In genomic region chr10:44429177-44429888, GRCm38 (mm10) we compare ENCODE assay signal across 23 mouse cellular contexts.
A peak's percentile ranks its signal among the peaks of the same experiment; 100 is the strongest.
DNase-seq lines count a peak whose midpoint lies in the region; ATAC-seq and TF ChIP-seq lines count a peak whose summit lies in the region.
"Had no signal": no experiment of that assay in that cellular context is flagged by ENCODE, and none has a peak within 500 bp of the region (broad histone marks: within the 10 kb centered on the region; RNA-seq: fewer than 3 reads in every experiment).

No protein-coding gene starts in this region.

- H3K79me2 ChIP-seq in CH12.LX (replicated peaks; ENCODE audit: control insufficient read depth, extremely low read depth, insufficient read depth, poor library complexity, severe bottlenecking): no peaks in the 10 kb centered on the region

- ATAC-seq in inflammation-experienced regulatory T-cells, adult 6 months: peak; percentile 80
- no peak for ATAC-seq in hindbrain, embryonic 14.5 days (ENCODE audit: low FRiP score)
- no peak for ATAC-seq in intestine, embryonic 16.5 days
- ATAC-seq: intestine, postnatal 0 days had no signal

- 44% methylated on average over 14 of the region's 14 CpGs for WGBS in thymus, adult 2 months
- WGBS in hindbrain, embryonic 14.5 days: 93% methylated on average over 14 of the region's 14 CpGs
- 89% methylated on average over 14 of the region's 14 CpGs for WGBS in intestine, embryonic 16.5 days

- no peaks in the 10 kb centered on the region for H3K27me3 ChIP-seq in CH12.LX (replicated peaks)
- no peaks in the 10 kb centered on the region for H3K27me3 ChIP-seq in thymus, adult 2 months (ENCODE audit: control insufficient read depth, insufficient read depth, low read length)
- 0 out of 2 replicates have a peak, but pooled peaks cover 4% of the 10 kb centered on the region for H3K27me3 ChIP-seq in hindbrain, embryonic 14.5 days (ENCODE audit: control insufficient read depth, insufficient read depth, low read length)
- no peaks in the 10 kb centered on the region for H3K27me3 ChIP-seq in intestine, embryonic 16.5 days (replicated peaks; ENCODE audit: control insufficient read depth, insufficient read depth, low read length)
- H3K27me3 ChIP-seq: embryonic facial prominence, embryonic 12.5 days; forebrain, embryonic 12.5 days; heart, embryonic 15.5 days; limb, embryonic 15.5 days; liver, embryonic 15.5 days had no signal

- dilution Hi-C loops in CH12.LX (cut with MboI; ENCODE audit: extremely low pct_ligation_motif_present, extremely low pct_unique_long_range_greater_than_20kb, low sequenced_read_pairs): no loop called here

- peak; percentile 66 for DNase-seq in CH12.LX (ENCODE audit: extremely low read depth)
- peak; percentile 42 for DNase-seq in thymus, adult 2 months
- no peak for DNase-seq in testis, postnatal 10 days (ENCODE audit: low spot score)
- DNase-seq in hindbrain, embryonic 14.5 days (ENCODE audit: low spot score): no peak
- no peak for DNase-seq in left cerebral cortex, adult 2 months (ENCODE audit: extremely low spot score in 1 of 2, low spot score in 2 of 2)
- DNase-seq: B cell, adult 2 months; cerebellum, adult 11 months; cerebellum, postnatal 10 days; gastrocnemius, postnatal 36 days; heart, postnatal 36 days; kidney, postnatal 36 days; left cerebral cortex, postnatal 4 days; lung, postnatal 4 days had no signal

- peak overlapping the region; percentile 81 for H3K27ac ChIP-seq in CH12.LX (ENCODE audit: insufficient read depth, low read depth)
- no peak overlapping the region for H3K27ac ChIP-seq in thymus, adult 2 months (ENCODE audit: control insufficient read depth, insufficient read depth, low read length)
- H3K27ac ChIP-seq in hindbrain, embryonic 14.5 days: no peak overlapping the region
- no peak overlapping the region for H3K27ac ChIP-seq in left cerebral cortex, adult 2 months
- no peak overlapping the region for H3K27ac ChIP-seq in intestine, embryonic 16.5 days (ENCODE audit: low read length)
- H3K27ac ChIP-seq: embryonic facial prominence, embryonic 12.5 days; forebrain, embryonic 12.5 days; heart, embryonic 15.5 days; hindbrain, embryonic 13.5 days; limb, embryonic 15.5 days; liver, embryonic 15.5 days; midbrain, embryonic 10.5 days had no signal

- peaks cover 58 to 76% of the 10 kb centered on the region in 2 experiments for H3K4me1 ChIP-seq in CH12.LX (ENCODE audit: control insufficient read depth in 1 of 2, insufficient read depth in 2 of 2)
- peaks cover 9% of the 10 kb centered on the region for H3K4me1 ChIP-seq in thymus, adult 2 months (replicated peaks; ENCODE audit: control insufficient read depth, insufficient read depth, low read length)
- no peaks in the 10 kb centered on the region for H3K4me1 ChIP-seq in hindbrain, embryonic 14.5 days (replicated peaks; ENCODE audit: control insufficient read depth, insufficient read depth, low read length)
- peaks cover 4% of the 10 kb centered on the region; the same call in 1 of the 2 replicates for H3K4me1 ChIP-seq in intestine, embryonic 16.5 days (ENCODE audit: control insufficient read depth, insufficient read depth, low read length)
- H3K4me1 ChIP-seq: embryonic facial prominence, embryonic 12.5 days; heart, embryonic 15.5 days; hindbrain, embryonic 13.5 days; limb, embryonic 15.5 days; liver, embryonic 15.5 days had no signal

- H3K4me3 ChIP-seq in CH12.LX (replicated peaks in 1 of 3; ENCODE audit: low read depth in 2 of 3, low read length in 2 of 3, poor library complexity in 1 of 3): no peak overlapping the region
- no peak overlapping the region for H3K4me3 ChIP-seq in thymus, adult 2 months (ENCODE audit: control insufficient read depth, insufficient read depth, low read length)
- no peak overlapping the region for H3K4me3 ChIP-seq in hindbrain, embryonic 14.5 days (replicated peaks; ENCODE audit: low read length)
- no peak overlapping the region for H3K4me3 ChIP-seq in left cerebral cortex, adult 2 months
- H3K4me3 ChIP-seq in intestine, embryonic 16.5 days (ENCODE audit: low read length): no peak overlapping the region
- H3K4me3 ChIP-seq: embryonic facial prominence, embryonic 12.5 days; forebrain, embryonic 12.5 days; heart, embryonic 15.5 days; hindbrain, embryonic 13.5 days; limb, embryonic 15.5 days; liver, embryonic 15.5 days; midbrain, embryonic 10.5 days had no signal

- in situ Hi-C loops in CH12.LX (cut with MboI; ENCODE audit: low pct_ligation_motif_present, low pct_unique_long_range_greater_than_20kb, low sequenced_read_pairs): no loop called here

- H3K36me3 ChIP-seq in CH12.LX (replicated peaks in 1 of 2; ENCODE audit: control insufficient read depth in 1 of 2, insufficient read depth in 1 of 2, low read length in 1 of 2): no peaks in the 10 kb centered on the region
- no peaks in the 10 kb centered on the region for H3K36me3 ChIP-seq in thymus, adult 2 months (ENCODE audit: control insufficient read depth, insufficient read depth, low read length)
- H3K36me3 ChIP-seq in hindbrain, embryonic 14.5 days (replicated peaks; ENCODE audit: control insufficient read depth, insufficient read depth): no peaks in the 10 kb centered on the region
- H3K36me3 ChIP-seq in intestine, embryonic 16.5 days (ENCODE audit: control insufficient read depth, insufficient read depth, low read length): no peaks in the 10 kb centered on the region
- H3K36me3 ChIP-seq: embryonic facial prominence, embryonic 12.5 days; forebrain, embryonic 12.5 days; heart, embryonic 15.5 days; hindbrain, embryonic 13.5 days; limb, embryonic 15.5 days; liver, embryonic 15.5 days; midbrain, embryonic 10.5 days had no signal

- TF ChIP-seq RAD21 in CH12.LX (IDR thresholded peaks at IDR 0.05; ENCODE audit: low read depth, low read length): no peak

- intact Hi-C loops in left cerebral cortex, adult 2 months (cut with DNase I): no loop called here

- TF ChIP-seq CTCF in CH12.LX (conservative IDR thresholded peaks at IDR 0.05 in 1 of 2, IDR thresholded peaks at IDR 0.05 in 1 of 2; ENCODE audit: low read depth in 2 of 2, low read length in 2 of 2): no peak
- TF ChIP-seq CTCF in thymus, adult 2 months (IDR thresholded peaks at IDR 0.05; ENCODE audit: borderline replicate concordance, control insufficient read depth, extremely low read depth, insufficient read depth, low read length, poor library complexity): no peak
- TF ChIP-seq CTCF in left cerebral cortex, adult 2 months (IDR thresholded peaks at IDR 0.05): no peak

- peak; percentile 54; the same call in 1 of the 2 replicates for TF ChIP-seq EP300 in CH12.LX (IDR thresholded peaks at IDR 0.05; ENCODE audit: low read length)

- TF ChIP-seq POLR2A in CH12.LX (IDR thresholded peaks at IDR 0.05; ENCODE audit: low read depth, low read length): peak; percentile 18; the same call in 1 of the 2 replicates
- no peak for TF ChIP-seq POLR2A in thymus, adult 2 months (IDR thresholded peaks at IDR 0.05; ENCODE audit: control insufficient read depth, extremely low read depth, insufficient read depth, low read length, poor library complexity)

- H3K9me3 ChIP-seq in CH12.LX (replicated peaks; ENCODE audit: low read length): no peaks in the 10 kb centered on the region
- H3K9me3 ChIP-seq in hindbrain, embryonic 14.5 days (ENCODE audit: control insufficient read depth, low read length): no peaks in the 10 kb centered on the region
- H3K9me3 ChIP-seq in intestine, embryonic 16.5 days (ENCODE audit: control insufficient read depth, low read length): no peaks in the 10 kb centered on the region
- H3K9me3 ChIP-seq: embryonic facial prominence, embryonic 12.5 days; forebrain, embryonic 12.5 days; heart, embryonic 15.5 days; hindbrain, embryonic 13.5 days; limb, embryonic 15.5 days; liver, embryonic 15.5 days; midbrain, embryonic 10.5 days had no signal

- H3K4me2 ChIP-seq in CH12.LX (ENCODE audit: insufficient read depth, low read depth, poor library complexity, severe bottlenecking): peak overlapping the region; percentile 61
- no peak overlapping the region for H3K4me2 ChIP-seq in hindbrain, embryonic 14.5 days (replicated peaks)
- H3K4me2 ChIP-seq in intestine, embryonic 16.5 days (ENCODE audit: low read depth, low read length): no peak overlapping the region
- H3K4me2 ChIP-seq: embryonic facial prominence, embryonic 12.5 days; forebrain, embryonic 12.5 days; heart, embryonic 15.5 days; hindbrain, embryonic 13.5 days; limb, embryonic 15.5 days; liver, embryonic 15.5 days had no signal

- H3K9ac ChIP-seq in CH12.LX (ENCODE audit: insufficient read depth, low read depth): peak overlapping the region; percentile 29; the same call in 1 of the 2 replicates
- H3K9ac ChIP-seq in hindbrain, embryonic 14.5 days: no peak overlapping the region
- H3K9ac ChIP-seq in intestine, embryonic 16.5 days (ENCODE audit: low read depth, low read length): no peak overlapping the region
- H3K9ac ChIP-seq: embryonic facial prominence, embryonic 12.5 days; forebrain, embryonic 12.5 days; heart, embryonic 15.5 days; hindbrain, embryonic 13.5 days; limb, embryonic 15.5 days; liver, embryonic 15.5 days had no signal

TF ChIP-seq in CH12.LX, 34 proteins besides CTCF, POLR2A, EP300 and RAD21 (continues in another document):
- TF ChIP-seq CHD2 (IDR thresholded peaks at IDR 0.05; ENCODE audit: low read length) (peak; percentile 29; the same call in 1 of the 2 replicates), MYC (IDR thresholded peaks at IDR 0.05; ENCODE audit: low read depth, low read length) (0 out of 2 replicates have a peak, but pooled peaks have one; percentile 29), USF1 (IDR thresholded peaks at IDR 0.05; ENCODE audit: low read depth, low read length) (no peak), MAX (IDR thresholded peaks at IDR 0.05; ENCODE audit: low read length) (no peak; the same call in 1 of the 2 replicates), CHD1 (IDR thresholded peaks at IDR 0.05; ENCODE audit: low read depth, low read length) (peak; percentile 90; the same call in 1 of the 2 replicates), POLR2AphosphoS2 (IDR thresholded peaks at IDR 0.05; ENCODE audit: low read depth, low read length) (no peak), USF2 (conservative IDR thresholded peaks at IDR 0.05; ENCODE audit: low read depth, low read length) (no peak), MAZ (IDR thresholded peaks at IDR 0.05; ENCODE audit: low read depth, low read length) (peak; percentile 42; the same call in 1 of the 2 replicates), TBP (conservative IDR thresholded peaks at IDR 0.05; ENCODE audit: low read depth, low read length) (0 out of 2 replicates have a peak, but pooled peaks have one; percentile 53), JUN (IDR thresholded peaks at IDR 0.05; ENCODE audit: insufficient read depth, low read depth, low read length) (no peak), NELFE (IDR thresholded peaks at IDR 0.05; ENCODE audit: low read depth, low read length) (peak; percentile 15; the same call in 1 of the 2 replicates), SIN3A (IDR thresholded peaks at IDR 0.05; ENCODE audit: low read length) (peak; percentile 55; the same call in 1 of the 2 replicates), GABPA (IDR thresholded peaks at IDR 0.05; ENCODE audit: insufficient replicate concordance, low read depth, low read length) (no peak), ELF1 (IDR thresholded peaks at IDR 0.05; ENCODE audit: low read depth, low read length) (no peak), JUND (conservative IDR thresholded peaks at IDR 0.05; ENCODE audit: low read depth, low read length) (no peak), KAT2A (IDR thresholded peaks at IDR 0.05; ENCODE audit: insufficient replicate concordance, low read length) (no peak)

Comparison
In these comparisons a context has a peak if more than half of its experiments do, and no peak if none do; other contexts are left out.
1. DNase-seq: peak in CH12.LX (single experiment) and thymus, adult 2 months (single experiment); none in testis, postnatal 10 days (single experiment), hindbrain, embryonic 14.5 days (single experiment) and left cerebral cortex, adult 2 months (0 of 2).